Mouse (Mus musculus): ENCODE measurements at regions not wholly inside any gene's neighbourhood (a gene's known extent, or its start where the extent isn't known, plus 50 kb on each side); places are given as distances from the start of the nearest gene placed in this dataset.

- no peak for TF ChIP-seq CTCF (conservative IDR thresholded peaks at IDR 0.05; ENCODE audit: insufficient read depth, insufficient read length, low read depth, low read length)
- TF ChIP-seq POLR2A (IDR thresholded peaks at IDR 0.05; ENCODE audit: low read depth, low read length) = no peak
Measured at GRCm38 (mm10) chr5:97319816-97320487, 72.2 kb downstream of the Naa11 start.
